Mouse (Mus musculus) heart, adult 8-10 months (tissue): ENCODE measurements around the gene Rassf1. TPM values are rescaled to one million over a fixed set of nuclear protein-coding genes. Genes with fewer than 3 reads are reported as not detected.

ENCODE experiments used
- DNase-seq: peaks from one replicate; pipeline ENCODE4 v3.0.0; 2022; ENCODE audit warnings: low spot score
- total RNA-seq, 4 experiments: library from RNA; stranded (reverse); gene quantifications; 2 replicates each; pipeline ENCODE4 v1.2.4; 2022

The Rassf1 gene
- total RNA-seq, 4 experiments from 2014 or later, result 12.9 to 14.9 (median 14.4) TPM

- no peak for DNase-seq
These were observed 27.9 kb downstream of the Rassf1 start for GRCm38 (mm10) chr9:107579023-107579900.

GRCm38 (mm10) chr9:107580501-107581317 lies 29.4 kb downstream of the Rassf1 start, which contains the start of gene Hyal3:
Gene Hyal3 (plus strand): TSS chr9:107580818.
- peak; percentile 92 for DNase-seq

GRCm38 (mm10) chr9:107581584-107581983 lies 30.2 kb downstream of the Rassf1 start:
- no peak for DNase-seq

- no peak for DNase-seq
These were observed 31.2 kb downstream of the Rassf1 start for GRCm38 (mm10) chr9:107582509-107583062.

GRCm38 (mm10) chr9:107583174-107583573 lies 31.8 kb downstream of the Rassf1 start:
- DNase-seq, result no peak

GRCm38 (mm10) chr9:107586504-107586903 lies 35.1 kb downstream of the Rassf1 start:
- DNase-seq, result no peak

- DNase-seq, result peak; percentile 98
These were observed 35.8 kb downstream of the Rassf1 start, which contains the start of gene Ifrd2 for GRCm38 (mm10) chr9:107586974-107587832. Gene Ifrd2 (plus strand): TSS chr9:107587642.

GRCm38 (mm10) chr9:107587833-107588639 lies 36.7 kb downstream of the Rassf1 start:
- no peak for DNase-seq

GRCm38 (mm10) chr9:107590058-107590772 lies 38.9 kb downstream of the Rassf1 start:
- no peak for DNase-seq

GRCm38 (mm10) chr9:107590773-107591060 lies 39.4 kb downstream of the Rassf1 start:
- DNase-seq, result no peak

GRCm38 (mm10) chr9:107593101-107593976 lies 42.0 kb downstream of the Rassf1 start:
- DNase-seq, result peak; percentile 60

- DNase-seq, result no peak
These were observed 43.1 kb downstream of the Rassf1 start for GRCm38 (mm10) chr9:107594281-107595062.

GRCm38 (mm10) chr9:107596619-107597569 lies 45.5 kb downstream of the Rassf1 start:
- peak; percentile 82 for DNase-seq

GRCm38 (mm10) chr9:107598385-107598784 lies 47.0 kb downstream of the Rassf1 start:
- DNase-seq, result no peak

GRCm38 (mm10) chr9:107599433-107599832 lies 48.1 kb downstream of the Rassf1 start:
- DNase-seq, result no peak

- no peak for DNase-seq
These were observed 48.5 kb downstream of the Rassf1 start for GRCm38 (mm10) chr9:107599842-107600241.

GRCm38 (mm10) chr9:107600745-107601144 lies 49.4 kb downstream of the Rassf1 start:
- no peak for DNase-seq
